Mouse (Mus musculus) heart, adult 2 months (tissue): ENCODE results near the gene Cox10.

Source experiments
- CTCF ChIP-seq: fragments of 200-600 bp; IDR thresholded peaks from 2 replicates; pipeline ENCODE4 v1.8.1; 2022; ENCODE audit warnings: antibody characterized with exemption, mild to moderate bottlenecking, moderate library complexity
- POLR2A ChIP-seq: fragments of 200-500 bp; IDR thresholded peaks from 2 replicates; pipeline ENCODE4 v1.6.1; 2011; ENCODE audit warnings: mild to moderate bottlenecking, low read depth, low read length, control low read depth; ENCODE audit not compliant: insufficient read depth

GRCm38 (mm10) chr11:63969205-63969910 is 109.9 kb downstream of the Cox10 start:
- TF ChIP-seq CTCF (no peak), POLR2A (no peak)
